19 mouse cellular contexts compared by ENCODE assay signal in the genomic region with DNA sequence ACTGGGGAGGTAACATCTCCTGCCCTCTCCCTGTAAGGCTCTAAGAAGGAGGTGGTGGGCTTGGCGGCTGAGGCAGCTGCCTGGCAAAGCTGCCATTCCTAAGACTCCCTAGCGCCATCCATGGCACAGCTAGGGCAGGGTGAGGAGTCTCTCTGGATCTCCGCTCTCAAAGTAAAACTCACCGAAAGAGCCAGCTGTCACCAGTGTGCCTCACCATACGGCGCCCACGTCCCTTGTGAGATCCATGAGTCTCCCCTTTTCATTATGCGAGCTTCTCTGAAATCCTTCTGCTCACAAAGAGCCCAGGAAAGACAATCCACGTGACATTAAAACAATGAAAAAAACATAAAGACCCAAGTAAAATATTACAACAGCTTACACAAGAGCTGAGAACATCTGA. TPM values are rescaled to one million over a fixed set of nuclear protein-coding genes. Genes with fewer than 3 reads are reported as not detected.
DNase-seq lines count a peak whose midpoint lies in the region; ATAC-seq and TF ChIP-seq lines count a peak whose summit lies in the region.
"Had no signal": no experiment of that assay in that cellular context is flagged by ENCODE, and none has a peak within 500 bp of the region (broad histone marks: within the 10 kb centered on the region; RNA-seq: fewer than 3 reads in every experiment).

No protein-coding gene starts in this region.

- intact Hi-C loops in heart, postnatal 25 days (cut with DNase I) = loop anchor here (5.0 kb wide), 2 partner anchors 99 to 204 kb away; no protein-coding TSS in a partner anchor

- no peak for ATAC-seq in midbrain, embryonic 13.5 days
- no peak for ATAC-seq in midbrain, embryonic 11.5 days (ENCODE audit: low FRiP score)
- ATAC-seq in stomach, postnatal 0 days (ENCODE audit: low FRiP score, low TSS enrichment) = no peak
- ATAC-seq: liver, postnatal 0 days had no signal

- no peak for TF ChIP-seq CTCF in brain, embryonic 14.5 days (IDR thresholded peaks at IDR 0.05; ENCODE audit: borderline replicate concordance, extremely low read depth, insufficient read depth, insufficient read length)
- TF ChIP-seq CTCF in stomach, postnatal 0 days (IDR thresholded peaks at IDR 0.05; ENCODE audit: low read depth) = no peak

- peaks cover 83% of the 10 kb centered on the region for H3K36me3 ChIP-seq in midbrain, embryonic 13.5 days
- H3K36me3 ChIP-seq in midbrain, embryonic 11.5 days (ENCODE audit: control insufficient read depth, insufficient read depth, low read length) = peaks cover 28% of the 10 kb centered on the region
- H3K36me3 ChIP-seq in stomach, postnatal 0 days (ENCODE audit: control insufficient read depth, insufficient read depth, low read length) = peaks cover 14% of the 10 kb centered on the region

- H3K4me3 ChIP-seq in midbrain, embryonic 13.5 days (replicated peaks) = no peak overlapping the region
- no peak overlapping the region for H3K4me3 ChIP-seq in midbrain, embryonic 11.5 days (ENCODE audit: low read depth, low read length)
- no peak overlapping the region for H3K4me3 ChIP-seq in stomach, postnatal 0 days (ENCODE audit: low read depth, low read length)
- H3K4me3 ChIP-seq: embryonic facial prominence, embryonic 15.5 days; heart, embryonic 12.5 days; megakaryocyte, embryonic 14.5 days had no signal

- no peak overlapping the region for H3K4me2 ChIP-seq in midbrain, embryonic 13.5 days (replicated peaks)
- no peak overlapping the region for H3K4me2 ChIP-seq in midbrain, embryonic 11.5 days
- no peak overlapping the region for H3K4me2 ChIP-seq in stomach, postnatal 0 days (replicated peaks; ENCODE audit: low read depth)
- H3K4me2 ChIP-seq: embryonic facial prominence, embryonic 15.5 days; heart, embryonic 12.5 days had no signal

- H3K4me1 ChIP-seq in midbrain, embryonic 13.5 days (replicated peaks) = peaks cover 9% of the 10 kb centered on the region; the same call in 1 of the 2 replicates
- H3K4me1 ChIP-seq in midbrain, embryonic 11.5 days (ENCODE audit: control insufficient read depth, insufficient read depth, low read length) = no peaks in the 10 kb centered on the region
- no peaks in the 10 kb centered on the region for H3K4me1 ChIP-seq in stomach, postnatal 0 days (replicated peaks; ENCODE audit: control insufficient read depth, insufficient read depth)

- H3K9me3 ChIP-seq in midbrain, embryonic 13.5 days = no peaks in the 10 kb centered on the region
- H3K9me3 ChIP-seq in midbrain, embryonic 11.5 days (ENCODE audit: control insufficient read depth, low read length) = no peaks in the 10 kb centered on the region
- H3K9me3 ChIP-seq in stomach, postnatal 0 days (ENCODE audit: control insufficient read depth, low read length) = no peaks in the 10 kb centered on the region
- H3K9me3 ChIP-seq: embryonic facial prominence, embryonic 15.5 days; heart, embryonic 12.5 days; megakaryocyte, embryonic 14.5 days had no signal

- H3K9ac ChIP-seq in midbrain, embryonic 13.5 days (replicated peaks) = no peak overlapping the region
- H3K9ac ChIP-seq in midbrain, embryonic 11.5 days (ENCODE audit: low read length) = no peak overlapping the region
- no peak overlapping the region for H3K9ac ChIP-seq in stomach, postnatal 0 days (ENCODE audit: low read length)
- H3K9ac ChIP-seq: embryonic facial prominence, embryonic 15.5 days; heart, embryonic 12.5 days; liver, postnatal 0 days had no signal

- WGBS in midbrain, embryonic 13.5 days = 66% methylated on average over 9 of the region's 9 CpGs
- WGBS in midbrain, embryonic 11.5 days = 84% methylated on average over 9 of the region's 9 CpGs
- WGBS in stomach, postnatal 0 days = 88% methylated on average over 9 of the region's 9 CpGs

- H3K27ac ChIP-seq in midbrain, embryonic 13.5 days = 0 out of 2 replicates have a peak overlapping the region, but pooled peaks have one; percentile 25
- H3K27ac ChIP-seq in midbrain, embryonic 11.5 days (ENCODE audit: low read depth, low read length) = no peak overlapping the region
- H3K27ac ChIP-seq in stomach, postnatal 0 days (replicated peaks) = no peak overlapping the region
- H3K27ac ChIP-seq: embryonic facial prominence, embryonic 15.5 days had no signal

- no peak for TF ChIP-seq EP300 in stomach, postnatal 0 days (optimal IDR thresholded peaks at IDR 0.05)

- peak; percentile 56 to 62 for DNase-seq in frontal cortex, adult 2 months (ENCODE audit: extremely low spot score in 1 of 2, low spot score in 1 of 2)
- no peak for DNase-seq in frontal cortex, postnatal 25 days (ENCODE audit: low spot score in 2 of 2)
- no peak for DNase-seq in midbrain, embryonic 11.5 days (ENCODE audit: low spot score, missing footprints)
- DNase-seq in brain, embryonic 14.5 days (ENCODE audit: low read depth) = peak; percentile 32
- DNase-seq in layer of hippocampus, postnatal 36 days = peak; percentile 45 to 48
- DNase-seq in stomach, postnatal 0 days (ENCODE audit: low spot score) = no peak
- DNase-seq in heart, postnatal 25 days (ENCODE audit: low spot score) = no peak
- DNase-seq: cerebellum, postnatal 14 days; embryo, embryonic 11 days; heart, postnatal 36 days; kidney, adult 18-20 months; kidney, postnatal 10 days; liver; liver, postnatal 0 days; lung, postnatal 14 days had no signal

- TF ChIP-seq POLR2A in brain, embryonic 14.5 days (IDR thresholded peaks at IDR 0.05; ENCODE audit: borderline replicate concordance, extremely low read depth, insufficient read depth, insufficient read length, poor library complexity, severe bottlenecking) = no peak

- no peaks in the 10 kb centered on the region for H3K27me3 ChIP-seq in midbrain, embryonic 13.5 days
- no peaks in the 10 kb centered on the region for H3K27me3 ChIP-seq in midbrain, embryonic 11.5 days (ENCODE audit: control insufficient read depth, insufficient read depth, low read length)
- H3K27me3 ChIP-seq in stomach, postnatal 0 days (ENCODE audit: control insufficient read depth, insufficient read depth, low read length) = no peaks in the 10 kb centered on the region
- H3K27me3 ChIP-seq: embryonic facial prominence, embryonic 15.5 days; heart, embryonic 12.5 days; megakaryocyte, embryonic 14.5 days had no signal

RNA-seq across cellular contexts. Expression of a gene that starts 33.7 kb away (rescaled TPM):
- 103 and 109 TPM in 2 replicates for polyA plus RNA-seq in frontal cortex, adult 2 months (2012; rRNA removed)
- 5.6 and 6.2 TPM in 2 replicates for polyA plus RNA-seq in midbrain, embryonic 13.5 days (2015; fragmentation: Nextera tagmentation; extraction: Ambion mirVana)
- 2.1 and 2.2 TPM in 2 replicates for polyA plus RNA-seq in midbrain, embryonic 11.5 days (2014; fragmentation: Nextera tagmentation; extraction: Ambion mirVana)
- 40.3 and 41.3 TPM in 2 replicates for polyA plus RNA-seq in brain, embryonic 14.5 days (2012; rRNA removed)
- 10 to 100 TPM; 68.7 to 69.0 TPM for total RNA-seq in layer of hippocampus, postnatal 36 days (2021)
- polyA plus RNA-seq in stomach, postnatal 0 days (2015; fragmentation: Nextera tagmentation; extraction: Ambion mirVana) = 0.55 and 1.7 TPM in 2 replicates
- total RNA-seq in heart, postnatal 25 days (2021) = 1 to 10 TPM; 1.6 to 1.7 TPM
- polyA plus RNA-seq: liver, postnatal 0 days had no signal

RNA-seq across cellular contexts. Expression of a gene that starts 59.5 kb away (rescaled TPM):
- 0.27 and 0.44 TPM in 2 replicates for polyA plus RNA-seq in frontal cortex, adult 2 months (2012; rRNA removed)
- 0.12 TPM in 1 of 2 replicates, not detected in the other for polyA plus RNA-seq in midbrain, embryonic 13.5 days (2015; fragmentation: Nextera tagmentation; extraction: Ambion mirVana)
- 0.07 and 0.11 TPM in 2 replicates for polyA plus RNA-seq in midbrain, embryonic 11.5 days (2014; fragmentation: Nextera tagmentation; extraction: Ambion mirVana)
- polyA plus RNA-seq in brain, embryonic 14.5 days (2012; rRNA removed) = 0.18 and 0.36 TPM in 2 replicates
- total RNA-seq in layer of hippocampus, postnatal 36 days (2021) = 1 to 10 TPM in 1 of 2 experiments, under 1 TPM in 1; 0.92 to 2.4 TPM
- polyA plus RNA-seq in stomach, postnatal 0 days (2015; fragmentation: Nextera tagmentation; extraction: Ambion mirVana) = 4.5 and 5.9 TPM in 2 replicates
- under 1 TPM; 0.36 to 0.81 TPM for total RNA-seq in heart, postnatal 25 days (2021)
- polyA plus RNA-seq: liver, postnatal 0 days had no signal

Comparison
In these comparisons a context has a peak if more than half of its experiments do, and no peak if none do; other contexts are left out.
1. DNase-seq: peak in frontal cortex, adult 2 months (2 of 2), brain, embryonic 14.5 days (single experiment) and layer of hippocampus, postnatal 36 days (2 of 2); none in frontal cortex, postnatal 25 days (0 of 2), midbrain, embryonic 11.5 days (single experiment), stomach, postnatal 0 days (single experiment) and heart, postnatal 25 days (single experiment).